Mouse (Mus musculus): ENCODE measurements around the gene Lmf2.

Lmf2 gene

GRCm38 (mm10) chr15:89314511-89315189 lies 40.8 kb downstream of the Lmf2 start:
- DNase-seq, result no peak

GRCm38 (mm10) chr15:89314107-89314506 lies 41.4 kb downstream of the Lmf2 start:
- DNase-seq, result no peak

- DNase-seq, result no peak
Observed at GRCm38 (mm10) chr15:89313359-89313758, 42.1 kb downstream of the Lmf2 start.

- peak; percentile 48 for DNase-seq
Observed at GRCm38 (mm10) chr15:89309962-89310498, 45.4 kb downstream of the Lmf2 start.

- DNase-seq, result no peak
Observed at GRCm38 (mm10) chr15:89308406-89309139, 46.9 kb downstream of the Lmf2 start.

GRCm38 (mm10) chr15:89307461-89307860 lies 48.0 kb downstream of the Lmf2 start:
- DNase-seq, result no peak

- no peak for DNase-seq
Observed at GRCm38 (mm10) chr15:89305966-89306365, 49.5 kb downstream of the Lmf2 start.
